Mouse (Mus musculus) bone marrow, adult 2 months (tissue): ENCODE data around the gene Snx21. TPM values are rescaled to one million over a fixed set of nuclear protein-coding genes. Genes with fewer than 3 reads are reported as not detected.

Experiments used
- H3K27ac ChIP-seq: fragments of 200-500 bp; 2 replicates; pipeline ENCODE4 v1.5.1; 2012; ENCODE audit warnings: low read depth, mild to moderate bottlenecking, control low read depth, inconsistent platforms, low read length; ENCODE audit not compliant: control insufficient read depth, poor library complexity, insufficient read depth
- H3K4me1 ChIP-seq: fragments of 200-500 bp; 2 replicates; pipeline ENCODE4 v1.6.1; 2011; ENCODE audit warnings: low read length; ENCODE audit not compliant: control insufficient read depth, insufficient read depth
- H3K4me3 ChIP-seq: fragments of 200-500 bp; replicated peaks from 2 replicates; pipeline ENCODE3; 2011; ENCODE audit warnings: mild to moderate bottlenecking, low read depth, low read length, control low read depth; ENCODE audit not compliant: control insufficient read depth
- CTCF ChIP-seq: fragments of 200-500 bp; IDR thresholded peaks from 2 replicates; pipeline ENCODE4 v1.5.1; 2011; ENCODE audit warnings: low read length, control low read depth; ENCODE audit not compliant: control insufficient read depth, insufficient read depth
- POLR2A ChIP-seq: fragments of 200-500 bp; IDR thresholded peaks from 2 replicates; pipeline ENCODE4 v1.6.1; 2011; ENCODE audit warnings: low read depth, mild to moderate bottlenecking, control low read depth, low read length, borderline replicate concordance; ENCODE audit not compliant: control insufficient read depth
- whole genome bisulfite sequencing: fragments of 180-500 bp; shearing (Covaris S2); methylation state at CpG from one replicate; pipeline ENCODE4 v1.1.7; 2018; 5-methylcytosine and 5-hydroxymethylcytosine counted together
- polyA plus RNA-seq: library from polyadenylated mRNA; stranded (reverse); fragments of >200 nt; gene quantifications from 2 replicates; pipeline ENCODE4 v1.2.4, GENCODE M21; 2011; ENCODE audit warnings: low replicate concordance; ENCODE audit not compliant: missing spikeins, insufficient read depth, insufficient read length

Gene Snx21
- polyA plus RNA-seq, 1 experiment, result 5.8 TPM

GRCm38 (mm10) chr2:164804533-164805331 is 19.1 kb downstream of the Snx21 start, which contains the start of the genes Acot8 and Zswim3:
Gene Acot8 (minus strand): TSS chr2:164804882.
Gene Zswim3 (plus strand): TSS chr2:164805098.
- peak within 1 kb of the TSS; percentile 91 for H3K4me3 ChIP-seq
- peak within 1 kb of the TSS; percentile 96 for H3K27ac ChIP-seq
- WGBS, result under 1% methylated on average over 47 of the region's 47 CpGs
- H3K4me1 ChIP-seq, result peaks cover 3% of the 10 kb centered on the region; the same call in 1 of the 2 replicates
- TF ChIP-seq POLR2A, result peak; percentile 94
- TF ChIP-seq CTCF, result no peak; the same call in 1 of the 2 replicates

GRCm38 (mm10) chr2:164805332-164805718 is 19.7 kb downstream of the Snx21 start:
- WGBS, result under 1% methylated on average over 21 of the region's 21 CpGs
- Histone ChIP-seq H3K4me1 (peaks cover 3% of the 10 kb centered on the region; the same call in 1 of the 2 replicates), H3K4me3 (peak overlapping the region; percentile 88), H3K27ac (peak overlapping the region; percentile 96)
- TF ChIP-seq CTCF, result no peak

GRCm38 (mm10) chr2:164806614-164807013 is 21.0 kb downstream of the Snx21 start:
- 82% methylated on average over 7 of the region's 7 CpGs for WGBS
- TF ChIP-seq CTCF (no peak), POLR2A (no peak)
- Histone ChIP-seq H3K4me1 (peaks cover 3% of the 10 kb centered on the region; the same call in 1 of the 2 replicates), H3K27ac (no peak overlapping the region), H3K4me3 (no peak overlapping the region)

GRCm38 (mm10) chr2:164813557-164813956 is 27.9 kb downstream of the Snx21 start:
- 80% methylated on average over 2 of the region's 2 CpGs for WGBS
- no peak overlapping the region for H3K27ac ChIP-seq
- no peak overlapping the region for H3K4me3 ChIP-seq
- H3K4me1 ChIP-seq, result peaks cover 4% of the 10 kb centered on the region
- TF ChIP-seq POLR2A (no peak), CTCF (no peak)

GRCm38 (mm10) chr2:164815348-164815747 is 29.7 kb downstream of the Snx21 start:
- WGBS, result 34% methylated on average over 5 of the region's 5 CpGs
- peak overlapping the region; percentile 69 for H3K27ac ChIP-seq
- H3K4me1 ChIP-seq, result peaks cover 4% of the 10 kb centered on the region
- TF ChIP-seq POLR2A (no peak), CTCF (no peak)
- no peak overlapping the region for H3K4me3 ChIP-seq

- Histone ChIP-seq H3K27ac (peak overlapping the region; percentile 69), H3K4me3 (no peak overlapping the region), H3K4me1 (peaks cover 4% of the 10 kb centered on the region)
- TF ChIP-seq CTCF (no peak), POLR2A (no peak)
- WGBS, result 66% methylated on average over 8 of the region's 8 CpGs
Measured at GRCm38 (mm10) chr2:164815821-164816220, 30.2 kb downstream of the Snx21 start.

GRCm38 (mm10) chr2:164817206-164817605 is 31.6 kb downstream of the Snx21 start:
- Histone ChIP-seq H3K27ac (no peak overlapping the region), H3K4me1 (peaks cover 4% of the 10 kb centered on the region)
- TF ChIP-seq CTCF (no peak), POLR2A (no peak)

GRCm38 (mm10) chr2:164817703-164818102 is 32.1 kb downstream of the Snx21 start:
- H3K4me3 ChIP-seq, result no peak overlapping the region
- TF ChIP-seq CTCF (no peak), POLR2A (no peak)
- H3K4me1 ChIP-seq, result peaks cover 4% of the 10 kb centered on the region
- no peak overlapping the region for H3K27ac ChIP-seq
- 88% methylated on average over 5 of the region's 5 CpGs for WGBS

More at GRCm38 (mm10) chr2:164817206-164817605, 31.6 kb downstream of the Snx21 start:
- no peak overlapping the region for H3K4me3 ChIP-seq
- 88% methylated on average over 6 of the region's 6 CpGs for WGBS
